Mouse (Mus musculus) A20 (cell line): ENCODE measurements around the gene Sh3bp5l.
"Not testable (repeated sequence)": the region's sequence is repeated elsewhere in the genome, so short reads cannot be mapped to it uniquely, and the experiment has no call there.

Experiments used
- DNase-seq: peaks from one replicate; pipeline ENCODE4 v3.0.0-alpha.2; 2011; ENCODE audit warnings: low read depth, low spot score

Gene Sh3bp5l

DNA sequence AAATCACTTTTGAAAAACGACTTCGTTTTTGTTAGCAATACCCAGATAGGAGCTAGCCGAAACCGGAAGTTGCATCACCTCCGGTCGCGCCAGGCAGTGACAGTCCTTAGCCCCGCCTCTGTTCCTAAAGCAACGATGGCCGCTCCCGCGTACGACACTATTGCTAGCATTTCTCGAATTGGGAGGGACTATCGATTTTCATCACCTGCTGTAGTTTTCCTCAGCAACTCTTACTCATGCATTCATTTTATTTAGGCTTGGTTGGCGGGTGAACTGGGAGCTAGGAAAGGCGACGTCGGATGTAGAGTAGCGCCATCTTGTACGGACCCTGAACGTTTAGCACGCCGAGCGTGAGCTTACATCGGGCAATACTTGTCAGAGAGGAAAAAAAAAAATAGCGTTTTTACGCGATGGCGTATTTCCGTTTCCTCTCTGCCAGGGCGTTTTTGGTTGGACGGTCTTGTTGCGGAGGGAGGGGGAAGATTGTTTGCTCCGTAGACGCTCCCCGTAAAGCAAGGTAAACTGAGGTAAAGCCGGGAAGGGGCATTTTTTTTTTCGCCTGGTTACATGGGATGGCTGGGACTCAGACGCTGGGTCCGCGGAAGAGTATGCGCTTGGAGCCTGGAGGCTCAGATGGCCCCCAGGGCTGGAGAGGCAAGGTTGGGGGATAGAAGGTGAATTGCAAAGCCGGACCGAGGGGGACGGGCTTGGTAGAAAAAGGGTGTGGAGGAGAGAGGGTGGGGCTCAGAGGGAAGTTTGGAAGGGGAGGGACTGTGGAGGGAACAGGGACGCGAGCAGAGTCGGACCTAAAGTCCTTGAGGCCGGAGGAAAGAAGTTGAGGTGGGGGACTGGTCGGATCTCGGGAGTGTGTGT lies at the start of gene Sh3bp5l, which contains the start of gene Zfp672:
Gene Sh3bp5l (plus strand): TSS at position 449 of the 873 bp plus-strand sequence.
Gene Zfp672 (minus strand): TSS at position 64 of the 873 bp plus-strand sequence.
- peak; percentile 96 for DNase-seq

GRCm38 (mm10) chr11:58281970-58282496 lies 48.5 kb upstream of the Sh3bp5l start:
- DNase-seq = no peak

DNA sequence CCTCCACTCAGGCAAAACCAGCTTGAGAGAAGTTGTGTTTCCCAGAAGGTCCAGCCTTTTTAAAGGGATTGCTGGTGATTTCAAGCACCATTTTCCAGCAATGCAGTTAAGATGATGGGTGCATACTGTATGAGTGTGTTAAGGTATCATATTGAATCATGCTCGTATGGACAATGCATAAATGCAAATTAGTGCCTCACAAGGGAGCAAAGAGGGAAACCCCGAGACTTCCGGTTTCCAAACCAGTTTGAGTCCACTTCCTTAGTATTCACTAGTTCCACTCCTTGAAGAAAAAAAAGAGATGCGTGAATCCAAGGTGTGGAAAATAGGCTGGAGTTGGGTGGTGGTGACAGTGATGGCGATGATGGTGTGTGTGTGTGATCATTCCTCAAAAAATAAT lies 48.0 kb upstream of the Sh3bp5l start:
- DNase-seq = no peak

- DNase-seq = no peak
Observed at GRCm38 (mm10) chr11:58289992-58290682, 40.4 kb upstream of the Sh3bp5l start.

GRCm38 (mm10) chr11:58290812-58291211 lies 39.7 kb upstream of the Sh3bp5l start:
- DNase-seq = no peak

- peak; percentile 30 for DNase-seq
Observed at GRCm38 (mm10) chr11:58292791-58293190, 37.7 kb upstream of the Sh3bp5l start.

DNA sequence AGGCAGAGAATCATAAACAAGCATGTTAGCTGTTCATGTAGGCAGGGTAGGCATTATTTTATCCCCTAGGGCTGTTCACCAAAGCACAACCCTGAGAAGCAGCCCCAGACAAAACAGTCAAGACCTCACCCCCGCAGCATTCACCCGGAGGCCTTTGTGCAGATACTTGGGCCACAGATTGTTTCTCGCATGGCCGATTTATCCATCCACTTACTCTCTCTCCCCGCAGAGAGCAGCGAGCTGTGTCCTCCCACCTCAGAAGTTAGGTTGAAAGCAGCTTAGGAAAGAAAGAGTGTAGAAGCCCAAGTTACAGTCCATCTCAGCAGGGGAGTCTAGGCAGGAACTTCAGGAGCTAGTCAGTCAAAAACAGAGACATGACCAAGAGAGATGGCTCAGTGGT lies 33.1 kb upstream of the Sh3bp5l start:
- no peak for DNase-seq

GRCm38 (mm10) chr11:58301057-58301456 lies 29.5 kb upstream of the Sh3bp5l start:
- peak; percentile 69 for DNase-seq

DNA sequence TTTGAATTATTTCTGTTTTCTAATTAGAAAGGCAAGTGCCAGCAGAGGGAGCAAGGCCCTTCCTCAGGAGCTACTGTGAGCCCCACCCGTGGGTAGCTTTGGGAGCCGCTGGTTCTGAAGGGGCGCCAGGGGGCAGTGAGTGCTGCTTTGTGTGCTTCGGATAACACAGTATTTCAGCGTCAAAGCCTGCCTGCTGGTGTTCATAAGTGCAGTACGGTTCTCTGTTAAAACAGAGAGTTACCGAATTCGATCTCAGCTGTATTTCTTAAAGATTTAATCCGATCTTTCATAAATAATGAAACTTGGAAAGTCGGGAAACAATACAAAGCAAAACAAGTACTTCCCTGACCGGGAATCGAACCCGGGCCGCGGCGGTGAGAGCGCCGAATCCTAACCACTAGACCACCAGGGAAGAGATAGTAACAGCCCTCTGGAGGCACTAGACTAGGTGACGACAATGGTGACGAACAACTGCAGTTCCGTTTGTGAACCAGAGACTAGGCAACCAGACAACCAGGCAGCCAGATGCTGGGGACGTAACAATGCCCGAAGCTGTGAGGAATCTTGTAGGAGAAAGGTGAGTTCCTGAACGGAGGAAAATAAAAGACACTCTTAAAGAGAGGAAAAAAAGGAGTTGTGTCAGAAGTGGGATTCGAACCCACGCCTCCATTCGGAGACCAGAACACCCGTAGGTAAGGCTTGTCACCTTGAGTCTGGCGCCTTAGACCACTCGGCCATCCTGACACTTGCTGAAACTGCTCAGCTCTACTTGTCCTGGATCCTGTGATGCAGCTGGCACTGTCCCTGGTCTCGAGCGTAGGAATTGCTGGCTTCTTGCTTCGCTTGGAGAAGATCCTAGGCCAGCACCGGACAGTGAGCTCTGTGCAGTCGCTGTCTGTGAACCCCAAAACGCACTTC lies 28.4 kb upstream of the Sh3bp5l start:
- peak; percentile 98 for DNase-seq

DNA sequence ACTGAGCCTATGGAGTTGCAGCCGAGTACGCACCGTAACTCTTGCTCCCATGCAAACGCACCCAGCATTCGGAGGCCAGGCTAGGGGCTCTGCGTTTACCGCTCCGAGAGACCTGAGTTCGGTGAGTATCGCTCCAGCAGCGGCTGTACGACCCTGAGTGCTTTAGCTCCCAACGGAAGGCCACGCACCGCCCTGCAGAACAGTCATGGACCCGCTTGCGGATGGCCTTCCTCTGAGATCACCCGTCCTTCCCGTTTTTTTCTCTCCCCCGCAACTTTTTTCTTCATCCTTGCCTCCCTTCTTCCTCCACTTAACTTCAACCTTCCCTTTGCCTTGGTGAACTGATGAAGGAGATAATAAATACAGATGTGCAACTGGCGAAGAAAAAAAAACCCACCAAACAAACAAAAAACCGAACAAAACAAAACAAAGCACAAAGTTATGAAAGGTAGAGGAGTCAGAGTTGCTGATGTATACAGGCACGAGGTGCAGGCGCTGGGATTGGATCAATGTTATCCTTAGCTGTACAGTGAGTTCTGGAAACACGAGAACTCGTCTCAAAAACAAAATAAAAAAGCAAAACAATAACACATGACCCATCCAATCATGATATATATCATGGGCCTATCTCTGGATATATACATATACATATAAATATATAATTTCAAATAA lies 27.6 kb upstream of the Sh3bp5l start:
- no peak for DNase-seq

DNA sequence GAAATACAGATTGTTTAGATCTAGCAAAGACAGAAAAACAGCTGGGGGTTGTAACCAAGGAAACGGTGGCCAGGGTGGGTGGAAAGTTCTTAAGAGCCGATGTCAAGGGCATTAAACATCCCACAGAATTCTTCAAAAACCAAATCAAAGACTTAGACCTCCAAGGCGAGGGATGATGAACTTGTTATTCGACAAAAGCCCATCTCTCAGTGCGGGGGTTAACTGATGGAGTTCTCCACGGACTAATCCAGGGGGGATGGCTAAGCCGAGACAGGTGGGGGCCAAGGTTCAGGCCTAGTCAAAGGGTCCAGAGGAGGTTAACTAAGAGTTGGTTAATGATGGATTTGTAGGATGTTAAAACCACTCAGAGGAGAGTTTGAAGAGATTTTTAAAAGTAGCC lies 26.9 kb upstream of the Sh3bp5l start:
- DNase-seq = peak; percentile 11

- DNase-seq = not testable (repeated sequence)
Observed at GRCm38 (mm10) chr11:58305299-58305698, 25.2 kb upstream of the Sh3bp5l start.

DNA sequence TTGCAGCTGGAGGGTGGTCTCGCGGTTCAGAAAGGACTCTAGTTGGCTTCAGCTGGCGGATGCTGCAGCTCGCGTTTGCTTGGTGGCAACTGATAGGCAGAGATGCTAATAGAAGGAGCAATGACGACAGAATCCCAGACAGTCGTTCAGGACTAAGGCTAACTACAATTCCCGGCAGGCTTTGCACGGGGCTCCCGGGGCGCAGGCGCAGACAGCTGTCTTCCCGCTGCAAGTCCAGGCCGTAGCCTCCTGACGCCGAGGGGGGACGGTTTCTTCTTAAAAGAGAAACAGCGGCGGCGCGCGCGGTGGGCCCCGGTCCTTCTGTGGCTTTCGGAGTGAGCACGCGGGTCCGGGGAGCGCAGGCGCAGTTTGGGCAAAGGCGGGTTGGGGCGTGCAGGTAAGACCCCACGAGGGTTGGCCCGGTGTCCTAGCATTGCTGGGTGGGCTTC lies 23.6 kb upstream of the Sh3bp5l start, which contains the start of gene Zfp692:
Gene Zfp692 (plus strand): TSS at position 210 of the 449 bp plus-strand sequence.
- peak; percentile 94 for DNase-seq

DNA sequence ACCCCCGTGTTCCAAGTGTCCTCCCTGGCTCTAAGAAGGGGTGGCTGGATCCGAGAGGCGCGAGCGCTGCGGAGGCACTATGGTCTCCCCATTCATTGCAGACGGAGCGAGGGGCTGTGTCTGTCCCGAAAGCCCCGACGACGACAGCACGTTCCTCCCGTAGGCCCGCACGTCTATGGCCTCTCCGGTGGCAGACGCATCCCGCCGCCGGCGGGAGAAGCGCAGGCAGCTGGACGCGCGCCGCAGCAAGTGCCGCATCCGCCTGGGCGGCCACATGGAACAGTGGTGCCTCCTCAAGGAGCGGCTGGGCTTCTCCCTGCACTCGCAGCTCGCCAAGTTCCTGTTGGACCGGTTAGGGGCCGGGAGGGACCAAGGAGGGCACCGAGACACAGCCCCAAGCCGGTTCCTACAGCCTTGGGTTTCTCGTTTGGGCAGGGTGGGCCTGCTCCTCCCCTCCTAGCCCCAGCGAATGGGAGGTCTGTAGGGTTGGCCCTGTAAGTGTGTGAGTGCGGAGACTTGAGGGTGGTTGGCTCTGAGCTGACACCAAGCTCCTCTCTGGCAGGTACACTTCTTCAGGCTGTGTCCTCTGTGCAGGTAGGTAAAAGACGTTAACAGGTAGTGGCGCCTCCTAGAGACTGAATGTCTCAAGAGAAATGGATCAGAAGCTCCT lies 23.0 kb upstream of the Sh3bp5l start:
- peak; percentile 82 for DNase-seq

DNA sequence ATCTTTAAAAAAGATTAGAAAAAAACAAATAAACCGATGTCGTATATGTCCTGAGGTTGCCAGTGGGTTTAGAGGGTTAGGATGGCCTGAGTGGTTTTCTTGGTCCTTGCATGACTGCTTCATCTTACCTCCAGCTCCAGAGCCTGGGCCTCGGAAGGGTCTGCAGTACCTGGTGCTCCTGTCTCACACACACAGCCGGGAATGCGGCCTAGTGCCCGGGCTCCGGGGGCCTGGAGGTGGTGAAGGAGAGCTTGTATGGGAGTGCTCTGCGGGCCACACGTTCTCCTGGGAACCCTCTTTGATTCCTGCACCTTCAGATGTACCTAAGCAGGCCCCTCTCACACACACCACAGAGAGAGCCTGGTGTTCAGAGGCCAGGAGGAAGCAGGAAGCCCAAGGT lies 21.9 kb upstream of the Sh3bp5l start:
- no peak for DNase-seq

- no peak for DNase-seq
Observed at GRCm38 (mm10) chr11:58314069-58314468, 16.5 kb upstream of the Sh3bp5l start.

- DNase-seq = no peak
Observed at GRCm38 (mm10) chr11:58315536-58316168, 14.9 kb upstream of the Sh3bp5l start.

- no peak for DNase-seq
Observed at GRCm38 (mm10) chr11:58316344-58316743, 14.2 kb upstream of the Sh3bp5l start.

GRCm38 (mm10) chr11:58316768-58317390 lies 13.6 kb upstream of the Sh3bp5l start:
- DNase-seq = no peak
